Mouse (Mus musculus) stomach, postnatal 0 days (tissue): ENCODE measurements at regions not wholly inside any gene's neighbourhood (a gene's known extent, or its start where the extent isn't known, plus 50 kb on each side); places are given as distances from the start of the nearest gene placed in this dataset.

ENCODE experiments used
- ATAC-seq: fragments of 200-750 bp; cut with Nextera tagmentation; 2 replicates; pipeline ENCODE4 v1.8.0; 2017; ENCODE audit not compliant: low FRiP score, low TSS enrichment
- DNase-seq: peaks from one replicate; pipeline ENCODE4 v3.0.0-alpha.2; 2016; ENCODE audit warnings: low spot score
- H3K27ac ChIP-seq: fragments of 300-500 bp; sonication (generic); replicated peaks from 2 replicates; pipeline ENCODE4 v1.5.1; 2014; ENCODE audit warnings: mild to moderate bottlenecking, control low read depth
- H3K27me3 ChIP-seq: fragments of 300-500 bp; sonication (generic); 2 replicates; pipeline ENCODE4 v1.6.1; 2014; ENCODE audit warnings: low read length; ENCODE audit not compliant: control insufficient read depth, insufficient read depth
- H3K36me3 ChIP-seq: fragments of 300-500 bp; sonication (generic); 2 replicates; pipeline ENCODE4 v1.6.1; 2014; ENCODE audit warnings: low read length, mixed read lengths; ENCODE audit not compliant: control insufficient read depth, insufficient read depth
- H3K4me1 ChIP-seq: fragments of 300-500 bp; sonication (generic); replicated peaks from 2 replicates; pipeline ENCODE4 v1.6.1; 2014; ENCODE audit warnings: antibody characterized with exemption; ENCODE audit not compliant: control insufficient read depth, insufficient read depth
- H3K4me2 ChIP-seq: fragments of 300-500 bp; sonication (generic); replicated peaks from 2 replicates; pipeline ENCODE4 v1.6.1; 2014; ENCODE audit warnings: low read depth, mild to moderate bottlenecking, control low read depth, moderate library complexity
- H3K4me3 ChIP-seq: fragments of 300-500 bp; sonication (generic); 2 replicates; pipeline ENCODE4 v1.5.1; 2014; ENCODE audit warnings: low read depth, low read length, control low read depth
- H3K9ac ChIP-seq: fragments of 300-500 bp; sonication (generic); 2 replicates; pipeline ENCODE4 v1.6.1; 2014; ENCODE audit warnings: mild to moderate bottlenecking, low read length, control low read depth, mixed read lengths
- H3K9me3 ChIP-seq: fragments of 300-500 bp; sonication (generic); 2 replicates; pipeline ENCODE4 v1.6.1; 2016; ENCODE audit warnings: low read length; ENCODE audit not compliant: control insufficient read depth
- CTCF ChIP-seq: IDR thresholded peaks from 2 replicates; pipeline ENCODE4 v1.5.1; 2016; ENCODE audit warnings: antibody characterized with exemption, low read depth, mild to moderate bottlenecking, moderate library complexity
- EP300 ChIP-seq: optimal IDR thresholded peaks from 2 replicates; pipeline ENCODE3; 2016; ENCODE audit warnings: antibody characterized with exemption
- WGBS: fragments of 180-500 bp; shearing (Covaris S2); extraction: QIAGEN DNeasy Blood & Tissue Kit; methylation state at CpG from one replicate; pipeline ENCODE4 v1.1.7; 2014; 5-methylcytosine and 5-hydroxymethylcytosine counted together

- H3K9me3 ChIP-seq: no peaks in the 10 kb centered on the region
- no peak for TF ChIP-seq EP300
- no peak for TF ChIP-seq CTCF
- H3K27me3 ChIP-seq: no peaks in the 10 kb centered on the region
- H3K27ac ChIP-seq: no peak overlapping the region
- H3K36me3 ChIP-seq: no peaks in the 10 kb centered on the region
- H3K4me1 ChIP-seq: no peaks in the 10 kb centered on the region
- H3K9ac ChIP-seq: no peak overlapping the region
- H3K4me3 ChIP-seq: no peak overlapping the region
- no peak for DNase-seq
- 50% methylated on average over 4 of the region's 4 CpGs for WGBS
- no peak for ATAC-seq
- no peak overlapping the region for H3K4me2 ChIP-seq
Measured at GRCm38 (mm10) chr8:128201635-128202034, 156.8 kb upstream of the Nrp1 start.

DNA sequence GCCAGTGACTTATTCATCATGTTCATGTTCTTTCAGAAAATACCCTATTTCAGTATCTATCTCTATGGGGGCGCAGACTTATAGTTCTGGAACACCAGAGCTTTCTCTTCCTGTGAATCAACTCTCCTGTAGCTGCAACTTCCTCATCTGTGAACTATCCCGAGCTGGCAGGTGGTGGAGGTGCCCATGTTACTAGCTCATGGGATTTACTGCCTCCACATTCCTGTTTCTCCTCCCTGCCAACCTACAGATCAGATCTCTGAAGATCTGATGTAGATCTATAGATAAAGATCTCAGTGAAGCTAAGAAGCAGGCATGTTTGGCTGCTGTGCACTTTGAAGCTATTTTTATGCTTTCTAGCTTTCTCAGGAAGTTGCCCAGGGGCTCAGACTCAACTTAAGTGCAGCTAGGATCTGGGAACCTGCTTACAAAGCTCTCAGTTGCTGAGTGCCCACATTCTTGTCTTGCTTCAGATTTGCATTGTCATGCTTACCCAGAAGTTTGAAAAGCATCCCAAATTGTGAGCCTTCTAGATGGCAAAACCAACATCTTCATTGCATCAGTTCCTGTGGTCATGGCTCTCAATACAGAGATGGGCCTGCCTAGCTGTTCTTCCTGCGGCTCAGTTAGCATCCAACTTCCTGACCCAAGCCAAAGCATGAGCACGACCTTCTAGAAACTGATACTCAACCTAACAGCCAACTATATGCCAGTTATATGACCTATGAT is 156.1 kb upstream of the Nrp1 start:
- no peak for TF ChIP-seq CTCF
- TF ChIP-seq EP300: no peak
- no peak overlapping the region for H3K27ac ChIP-seq
- H3K4me2 ChIP-seq: no peak overlapping the region
- no peaks in the 10 kb centered on the region for H3K27me3 ChIP-seq
- DNase-seq (no peak), ATAC-seq (no peak)
- H3K9ac ChIP-seq: no peak overlapping the region
- H3K4me1 ChIP-seq: no peaks in the 10 kb centered on the region
- H3K36me3 ChIP-seq: no peaks in the 10 kb centered on the region
- no peak overlapping the region for H3K4me3 ChIP-seq
- 80% methylated on average over 4 of the region's 4 CpGs for WGBS
- H3K9me3 ChIP-seq: no peaks in the 10 kb centered on the region

GRCm38 (mm10) chr8:128204803-128205202 is 153.6 kb upstream of the Nrp1 start:
- Histone ChIP-seq H3K4me2 (no peak overlapping the region), H3K36me3 (no peaks in the 10 kb centered on the region), H3K4me1 (no peaks in the 10 kb centered on the region), H3K4me3 (no peak overlapping the region), H3K9me3 (no peaks in the 10 kb centered on the region), H3K27me3 (no peaks in the 10 kb centered on the region), H3K9ac (no peak overlapping the region), H3K27ac (no peak overlapping the region)
- DNase-seq (no peak), ATAC-seq (no peak)
- WGBS: 56% methylated on average over 3 of the region's 3 CpGs
- TF ChIP-seq EP300 (no peak), CTCF (no peak)

DNA sequence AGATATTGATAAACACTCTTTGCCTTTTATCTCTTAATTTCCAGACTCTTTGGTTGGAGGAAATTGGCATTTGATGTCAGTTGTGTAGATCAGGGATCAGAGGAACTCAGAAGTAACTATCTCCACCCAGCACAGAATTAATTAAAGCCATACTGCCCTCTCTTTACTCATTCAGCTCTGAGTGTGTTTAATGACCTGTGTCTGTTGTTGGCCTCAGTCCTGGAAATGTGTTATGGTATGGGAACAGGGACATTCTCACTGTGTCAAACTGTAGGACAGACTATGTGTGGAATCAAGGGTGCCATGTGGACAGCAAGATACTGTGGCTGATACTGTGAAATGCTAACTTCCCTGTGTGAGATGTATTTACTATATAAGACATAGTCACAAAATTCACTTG is 151.3 kb upstream of the Nrp1 start:
- Histone ChIP-seq H3K36me3 (no peaks in the 10 kb centered on the region), H3K4me1 (no peaks in the 10 kb centered on the region), H3K4me3 (no peak overlapping the region), H3K27ac (no peak overlapping the region), H3K27me3 (no peaks in the 10 kb centered on the region), H3K9me3 (no peaks in the 10 kb centered on the region), H3K4me2 (no peak overlapping the region), H3K9ac (no peak overlapping the region)
- DNase-seq (no peak), ATAC-seq (no peak)
- TF ChIP-seq EP300 (no peak), CTCF (no peak)

GRCm38 (mm10) chr8:128210761-128211160 is 147.6 kb upstream of the Nrp1 start:
- ATAC-seq (no peak), DNase-seq (no peak)
- Histone ChIP-seq H3K9ac (no peak overlapping the region), H3K4me3 (no peak overlapping the region), H3K9me3 (no peaks in the 10 kb centered on the region), H3K36me3 (no peaks in the 10 kb centered on the region), H3K4me1 (no peaks in the 10 kb centered on the region; the same call in 1 of the 2 replicates), H3K27ac (no peak overlapping the region), H3K4me2 (no peak overlapping the region), H3K27me3 (no peaks in the 10 kb centered on the region)
- no peak for TF ChIP-seq EP300
- no peak for TF ChIP-seq CTCF
- WGBS: 52% methylated on average over 5 of the region's 5 CpGs

DNA sequence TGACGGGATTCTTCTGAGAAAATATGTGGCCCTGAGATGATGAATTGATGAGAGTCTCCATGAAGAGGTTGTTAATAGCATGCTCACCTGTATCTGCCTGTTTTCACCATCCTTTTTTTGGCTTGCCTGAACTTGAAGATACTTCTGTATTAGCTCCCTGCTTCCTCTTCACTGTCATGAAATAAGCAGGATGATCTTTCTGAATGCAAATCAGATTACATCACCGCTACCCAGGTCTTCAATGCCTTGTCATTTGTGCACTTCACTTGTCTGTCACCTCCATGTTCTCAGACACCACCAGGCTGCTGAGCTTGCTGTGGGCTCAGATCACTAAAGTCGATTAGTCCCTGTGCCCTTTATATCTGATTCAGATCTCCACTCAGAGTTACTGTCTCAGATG is 146.2 kb upstream of the Nrp1 start:
- no peaks in the 10 kb centered on the region; the same call in 1 of the 2 replicates for H3K4me1 ChIP-seq
- no peaks in the 10 kb centered on the region for H3K9me3 ChIP-seq
- no peaks in the 10 kb centered on the region for H3K27me3 ChIP-seq
- H3K4me2 ChIP-seq: no peak overlapping the region
- no peak overlapping the region for H3K27ac ChIP-seq
- no peak for TF ChIP-seq EP300
- no peaks in the 10 kb centered on the region for H3K36me3 ChIP-seq
- H3K9ac ChIP-seq: no peak overlapping the region
- no peak for DNase-seq
- WGBS: 86% methylated on average over 3 of the region's 3 CpGs
- ATAC-seq: no peak
- no peak overlapping the region for H3K4me3 ChIP-seq
